Mouse (Mus musculus): ENCODE results near the gene Pde10a.

Gene Pde10a

GRCm38 (mm10) chr17:8885830-8886229 is 360.7 kb downstream of the Pde10a start:
- CTCF ChIA-PET, result interaction anchor here in 2 of 4 experiments (0.6 kb wide), 2 partner anchors 14 to 146 kb away, joined by 3 to 12 read pairs; no protein-coding TSS in a partner anchor
- POLR2A ChIA-PET, result no interaction called here

GRCm38 (mm10) chr17:8888105-8888504 is 362.9 kb downstream of the Pde10a start:
- ChIA-PET POLR2A (interaction anchor here in 1 of 4 experiments (0.7 kb wide), 1 partner anchor 346 kb away, joined by 3 read pairs; no protein-coding TSS in a partner anchor), CTCF (no interaction called here)

GRCm38 (mm10) chr17:8888639-8889038 is 363.5 kb downstream of the Pde10a start:
- POLR2A ChIA-PET, result interaction anchor here in 1 of 4 experiments (0.6 kb wide), 1 partner anchor 132 kb away, joined by 4 read pairs; no protein-coding TSS in a partner anchor
- CTCF ChIA-PET, result no interaction called here

GRCm38 (mm10) chr17:8892193-8892985 is 367.2 kb downstream of the Pde10a start:
- POLR2A ChIA-PET, result no interaction called here
- CTCF ChIA-PET, result no interaction called here

GRCm38 (mm10) chr17:8895991-8896390 is 370.8 kb downstream of the Pde10a start:
- CTCF ChIA-PET, result no interaction called here
- POLR2A ChIA-PET, result no interaction called here

- ChIA-PET CTCF (no interaction called here), POLR2A (no interaction called here)
Observed at GRCm38 (mm10) chr17:8897749-8898148, 372.6 kb downstream of the Pde10a start.

GRCm38 (mm10) chr17:8898221-8898620 is 373.0 kb downstream of the Pde10a start:
- POLR2A ChIA-PET, result no interaction called here

GRCm38 (mm10) chr17:8899212-8899611 is 374.0 kb downstream of the Pde10a start:
- POLR2A ChIA-PET, result no interaction called here
- CTCF ChIA-PET, result no interaction called here

More at GRCm38 (mm10) chr17:8898221-8898620, 373.0 kb downstream of the Pde10a start:
- CTCF ChIA-PET, result no interaction called here

- POLR2A ChIA-PET, result no interaction called here
Observed at GRCm38 (mm10) chr17:8903555-8904283, 378.5 kb downstream of the Pde10a start.

GRCm38 (mm10) chr17:8910571-8910970 is 385.4 kb downstream of the Pde10a start:
- POLR2A ChIA-PET, result interaction anchor here in 1 of 4 experiments (1.6 kb wide), 1 partner anchor 14 kb away, joined by 3 read pairs; no protein-coding TSS in a partner anchor
- CTCF ChIA-PET, result no interaction called here

More at GRCm38 (mm10) chr17:8903555-8904283, 378.5 kb downstream of the Pde10a start:
- CTCF ChIA-PET, result interaction anchor here in 1 of 4 experiments (0.6 kb wide), 1 partner anchor 10 kb away, joined by 3 read pairs; no protein-coding TSS in a partner anchor

GRCm38 (mm10) chr17:8912933-8913332 is 387.8 kb downstream of the Pde10a start:
- ChIA-PET CTCF (no interaction called here), POLR2A (no interaction called here)

- CTCF ChIA-PET, result no interaction called here
Observed at GRCm38 (mm10) chr17:8915693-8916092, 390.5 kb downstream of the Pde10a start.

GRCm38 (mm10) chr17:8923074-8923473 is 397.9 kb downstream of the Pde10a start:
- CTCF ChIA-PET, result no interaction called here
- POLR2A ChIA-PET, result no interaction called here

More at GRCm38 (mm10) chr17:8915693-8916092, 390.5 kb downstream of the Pde10a start:
- POLR2A ChIA-PET, result no interaction called here

- ChIA-PET POLR2A (interaction anchor here in 2 of 4 experiments (0.6 to 1.4 kb wide), 2 partner anchors 13 to 54 kb away, joined by 3 to 4 read pairs; no protein-coding TSS in a partner anchor), CTCF (interaction anchor here in 1 of 4 experiments (0.7 kb wide), 1 partner anchor 1716 kb away, joined by 3 read pairs; no protein-coding TSS in a partner anchor)
Observed at GRCm38 (mm10) chr17:8923727-8924126, 398.6 kb downstream of the Pde10a start.

- ChIA-PET POLR2A (no interaction called here), CTCF (no interaction called here)
Observed at GRCm38 (mm10) chr17:8925819-8926383, 400.7 kb downstream of the Pde10a start.

GRCm38 (mm10) chr17:8928560-8928959 is 403.4 kb downstream of the Pde10a start:
- CTCF ChIA-PET, result no interaction called here
- POLR2A ChIA-PET, result no interaction called here

GRCm38 (mm10) chr17:8929636-8930035 is 404.5 kb downstream of the Pde10a start:
- POLR2A ChIA-PET, result no interaction called here

GRCm38 (mm10) chr17:8935604-8936003 is 410.4 kb downstream of the Pde10a start:
- ChIA-PET CTCF (interaction anchor here in 2 of 4 experiments (0.9 to 1.2 kb wide), 2 partner anchors 320 to 322 kb away, joined by 3 to 4 read pairs; no protein-coding TSS in a partner anchor), POLR2A (no interaction called here)

More at GRCm38 (mm10) chr17:8929636-8930035, 404.5 kb downstream of the Pde10a start:
- CTCF ChIA-PET, result no interaction called here

- ChIA-PET POLR2A (no interaction called here), CTCF (interaction anchor here in 1 of 4 experiments (0.5 kb wide), 1 partner anchor 932 kb away, joined by 3 read pairs; no protein-coding TSS in a partner anchor)
Observed at GRCm38 (mm10) chr17:8936603-8937002, 411.4 kb downstream of the Pde10a start.

GRCm38 (mm10) chr17:8951588-8951987 is 426.4 kb downstream of the Pde10a start:
- ChIA-PET CTCF (no interaction called here), POLR2A (no interaction called here)
